Mouse (Mus musculus) kidney, embryonic 14.5 days (tissue): ENCODE results near the gene Gpc1. TPM values are rescaled to one million over a fixed set of nuclear protein-coding genes. Genes with fewer than 3 reads are reported as not detected.

Experiments
- ATAC-seq: fragments of 200-750 bp; cut with Nextera tagmentation; 2 replicates; pipeline ENCODE4 v1.8.0; 2017; ENCODE audit warnings: moderate number of reproducible peaks, mild to moderate bottlenecking, moderate TSS enrichment, moderate library complexity; ENCODE audit not compliant: low FRiP score, low TSS enrichment
- H3K27ac ChIP-seq: fragments of 300-500 bp; sonication (generic); 2 replicates; pipeline ENCODE4 v1.5.1; 2014; ENCODE audit warnings: low read depth, mild to moderate bottlenecking, low read length, moderate library complexity, mixed read lengths
- H3K27me3 ChIP-seq: fragments of 300-500 bp; sonication (generic); 2 replicates; pipeline ENCODE4 v1.6.1; 2014; ENCODE audit warnings: mild to moderate bottlenecking, low read length; ENCODE audit not compliant: control insufficient read depth, insufficient read depth
- H3K36me3 ChIP-seq: fragments of 300-500 bp; sonication (generic); 2 replicates; pipeline ENCODE4 v1.6.1; 2014; ENCODE audit warnings: low read length, mixed read lengths; ENCODE audit not compliant: control insufficient read depth, insufficient read depth
- H3K4me1 ChIP-seq: fragments of 300-500 bp; sonication (generic); 2 replicates; pipeline ENCODE4 v1.6.1; 2014; ENCODE audit warnings: low read length, mixed read lengths; ENCODE audit not compliant: control insufficient read depth, insufficient read depth
- H3K4me2 ChIP-seq: fragments of 300-500 bp; sonication (generic); replicated peaks from 2 replicates; pipeline ENCODE4 v1.6.1; 2014; ENCODE audit warnings: low read depth, mild to moderate bottlenecking, low read length
- H3K4me3 ChIP-seq: fragments of 300-500 bp; sonication (generic); 2 replicates; pipeline ENCODE4 v1.5.1; 2014; ENCODE audit warnings: mild to moderate bottlenecking, low read length
- H3K9ac ChIP-seq: fragments of 300-500 bp; sonication (generic); 2 replicates; pipeline ENCODE4 v1.6.1; 2014; ENCODE audit warnings: low read depth, mild to moderate bottlenecking, low read length, moderate library complexity
- H3K9me3 ChIP-seq: fragments of 300-500 bp; sonication (generic); 2 replicates; pipeline ENCODE4 v1.6.1; 2016; ENCODE audit warnings: low read length; ENCODE audit not compliant: control insufficient read depth
- WGBS: fragments of 180-500 bp; shearing (Covaris S2); extraction: QIAGEN DNeasy Blood & Tissue Kit; methylation state at CpG from one replicate; pipeline ENCODE4 v1.1.7; 2014; 5-methylcytosine and 5-hydroxymethylcytosine counted together
- polyA plus RNA-seq: library from polyadenylated mRNA; unstranded; fragments of >200 nt; fragmentation: Nextera tagmentation; extraction: Ambion mirVana; gene quantifications from 2 replicates; pipeline ENCODE4 v1.2.1, GENCODE M21; 2014

The Gpc1 gene
- polyA plus RNA-seq, 1 experiment from 2014 or later = 55.6 TPM

DNA sequence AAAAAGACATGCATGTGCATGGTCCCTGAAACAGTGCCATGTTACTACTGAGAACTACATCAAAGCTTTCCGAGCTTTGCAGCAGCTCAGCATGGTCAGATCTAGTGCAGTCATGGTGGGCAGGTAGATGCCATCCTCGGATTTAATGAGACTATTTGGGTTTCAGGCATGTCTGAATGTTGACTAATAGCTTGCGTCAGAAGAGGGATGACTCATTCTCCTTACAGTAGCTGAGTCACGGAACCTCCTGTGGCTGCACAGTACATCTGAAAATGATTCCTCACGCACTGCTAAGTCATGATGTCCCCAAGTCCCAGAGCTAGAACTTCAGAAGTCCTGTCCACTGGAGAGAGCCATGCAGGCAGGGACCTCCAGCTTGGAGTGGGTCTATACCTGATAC is 31.8 kb upstream of the Gpc1 start:
- no peak for ATAC-seq
- WGBS = 85% methylated on average over 5 of the region's 5 CpGs

DNA sequence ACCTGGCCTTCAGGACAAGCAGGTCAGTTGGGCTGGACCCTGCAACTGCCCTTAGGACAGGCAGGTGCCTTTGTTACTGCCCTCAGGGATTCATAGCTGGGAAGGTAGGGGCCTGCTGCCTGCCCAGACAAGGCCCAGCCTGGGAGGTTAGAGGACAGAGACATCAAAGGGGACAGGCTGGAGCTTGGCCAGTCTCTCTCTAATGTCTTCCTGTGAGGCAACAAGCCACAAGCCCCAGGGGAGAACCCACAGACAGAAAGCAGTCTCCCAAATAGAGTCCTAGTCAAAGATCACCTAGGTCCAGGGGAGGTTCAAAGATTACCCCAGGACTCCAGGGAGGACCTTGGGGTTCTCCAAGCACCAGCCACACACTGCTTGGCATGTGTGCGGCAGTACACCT is 29.1 kb upstream of the Gpc1 start:
- Histone ChIP-seq H3K36me3 (no peaks in the 10 kb centered on the region), H3K4me3 (no peak overlapping the region), H3K4me1 (no peaks in the 10 kb centered on the region), H3K9me3 (no peaks in the 10 kb centered on the region), H3K4me2 (no peak overlapping the region), H3K9ac (no peak overlapping the region), H3K27me3 (no peaks in the 10 kb centered on the region), H3K27ac (no peak overlapping the region)
- ATAC-seq = no peak
- WGBS = 85% methylated on average over 1 of the region's 1 CpGs

More for the DNA sequence above, 31.8 kb upstream of the Gpc1 start:
- Histone ChIP-seq H3K36me3 (no peaks in the 10 kb centered on the region), H3K9me3 (no peaks in the 10 kb centered on the region), H3K27me3 (no peaks in the 10 kb centered on the region), H3K9ac (no peak overlapping the region), H3K4me2 (no peak overlapping the region), H3K27ac (no peak overlapping the region), H3K4me1 (no peaks in the 10 kb centered on the region), H3K4me3 (no peak overlapping the region)

GRCm38 (mm10) chr1:92803376-92803775 is 28.1 kb upstream of the Gpc1 start:
- no peak overlapping the region for H3K27ac ChIP-seq
- 83% methylated on average over 4 of the region's 4 CpGs for WGBS
- no peaks in the 10 kb centered on the region for H3K36me3 ChIP-seq
- no peak overlapping the region for H3K4me2 ChIP-seq
- H3K9ac ChIP-seq = no peak overlapping the region
- no peaks in the 10 kb centered on the region for H3K27me3 ChIP-seq
- no peaks in the 10 kb centered on the region for H3K9me3 ChIP-seq
- no peaks in the 10 kb centered on the region for H3K4me1 ChIP-seq
- H3K4me3 ChIP-seq = no peak overlapping the region
- no peak for ATAC-seq

DNA sequence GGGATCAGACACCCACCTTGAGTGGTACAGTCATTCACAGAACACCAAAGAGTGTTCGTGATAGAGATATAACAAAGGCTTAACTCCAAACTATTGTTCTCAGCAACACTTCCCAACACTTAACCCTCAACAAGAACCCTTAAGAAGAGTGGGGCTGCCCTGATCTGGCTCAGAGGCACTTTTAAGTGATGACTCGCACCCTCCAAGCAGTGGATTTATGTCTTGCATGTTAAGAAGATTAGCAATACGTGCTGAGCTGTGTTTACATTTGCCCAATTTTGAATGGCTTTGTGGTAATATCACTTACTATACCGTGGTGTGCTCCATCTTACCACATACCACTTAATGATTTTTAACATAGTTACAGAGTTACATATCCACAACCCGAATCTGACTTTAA is 26.3 kb upstream of the Gpc1 start:
- no peaks in the 10 kb centered on the region for H3K27me3 ChIP-seq
- H3K36me3 ChIP-seq = no peaks in the 10 kb centered on the region
- no peak for ATAC-seq
- peaks cover 4% of the 10 kb centered on the region; the same call in 1 of the 2 replicates for H3K9me3 ChIP-seq
- H3K4me1 ChIP-seq = no peaks in the 10 kb centered on the region
- no peak overlapping the region for H3K9ac ChIP-seq
- no peak overlapping the region for H3K27ac ChIP-seq
- no peak overlapping the region for H3K4me2 ChIP-seq
- 80% methylated on average over 5 of the region's 5 CpGs for WGBS
- H3K4me3 ChIP-seq = no peak overlapping the region

GRCm38 (mm10) chr1:92805836-92806235 is 25.6 kb upstream of the Gpc1 start:
- H3K9me3 ChIP-seq = peaks cover 4% of the 10 kb centered on the region; the same call in 1 of the 2 replicates
- no peak overlapping the region for H3K9ac ChIP-seq
- no peaks in the 10 kb centered on the region for H3K27me3 ChIP-seq
- no peak for ATAC-seq
- no peak overlapping the region for H3K27ac ChIP-seq
- no peak overlapping the region for H3K4me3 ChIP-seq
- H3K36me3 ChIP-seq = no peaks in the 10 kb centered on the region
- H3K4me2 ChIP-seq = no peak overlapping the region
- 67% methylated on average over 2 of the region's 2 CpGs for WGBS
- H3K4me1 ChIP-seq = no peaks in the 10 kb centered on the region

DNA sequence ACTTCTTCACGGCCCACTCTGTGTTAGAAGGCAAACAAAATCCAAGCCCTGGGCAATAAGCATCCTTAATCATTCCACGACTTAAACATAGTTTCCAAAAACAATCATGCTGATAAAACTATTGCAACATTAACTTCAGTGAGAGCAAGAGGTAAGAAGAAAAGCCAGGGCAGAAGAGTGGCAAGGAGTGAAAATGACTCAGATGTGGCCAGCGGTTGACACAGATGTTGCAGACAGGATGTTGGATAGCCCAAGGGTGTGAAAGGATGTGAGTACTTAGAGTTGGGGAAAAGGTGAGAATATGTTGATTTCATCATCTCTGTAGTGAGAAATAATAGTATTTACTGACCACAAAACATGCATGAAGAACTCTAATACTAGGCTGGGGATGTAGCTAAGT is 24.7 kb upstream of the Gpc1 start:
- no peak overlapping the region for H3K4me3 ChIP-seq
- no peaks in the 10 kb centered on the region for H3K36me3 ChIP-seq
- ATAC-seq = no peak
- H3K27me3 ChIP-seq = no peaks in the 10 kb centered on the region
- no peak overlapping the region for H3K27ac ChIP-seq
- H3K4me2 ChIP-seq = no peak overlapping the region
- peaks cover 4% of the 10 kb centered on the region; the same call in 1 of the 2 replicates for H3K9me3 ChIP-seq
- H3K4me1 ChIP-seq = no peaks in the 10 kb centered on the region
- 81% methylated on average over 3 of the region's 3 CpGs for WGBS
- H3K9ac ChIP-seq = no peak overlapping the region

GRCm38 (mm10) chr1:92809621-92810020 is 21.8 kb upstream of the Gpc1 start:
- H3K27ac ChIP-seq = no peak overlapping the region
- H3K27me3 ChIP-seq = no peaks in the 10 kb centered on the region
- no peak overlapping the region for H3K4me3 ChIP-seq
- WGBS = 83% methylated on average over 4 of the region's 4 CpGs
- H3K4me2 ChIP-seq = no peak overlapping the region
- no peaks in the 10 kb centered on the region for H3K4me1 ChIP-seq
- no peak for ATAC-seq
- H3K9ac ChIP-seq = no peak overlapping the region
- peaks cover 4% of the 10 kb centered on the region; the same call in 1 of the 2 replicates for H3K9me3 ChIP-seq
- H3K36me3 ChIP-seq = no peaks in the 10 kb centered on the region

DNA sequence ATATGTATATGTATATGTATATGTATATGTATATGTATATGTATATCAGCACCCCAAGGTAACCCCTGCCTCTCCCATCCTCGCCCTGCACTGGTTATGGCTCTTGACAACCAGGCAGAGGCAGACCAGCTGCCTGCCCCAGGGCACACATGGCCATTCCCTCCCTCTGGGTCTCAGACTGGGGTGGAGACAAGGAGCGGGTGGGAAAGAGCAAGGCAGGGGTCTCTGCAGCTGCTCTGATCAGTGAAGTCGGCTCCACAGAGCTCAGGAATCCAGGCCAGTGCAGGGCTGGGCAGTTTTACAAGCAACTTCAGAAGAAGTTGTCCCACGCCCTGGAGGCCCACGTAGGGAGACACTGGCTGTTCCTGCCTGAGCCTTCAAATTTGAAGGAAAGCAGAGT is 17.1 kb upstream of the Gpc1 start:
- no peak overlapping the region for H3K4me3 ChIP-seq
- ATAC-seq = peak; percentile 49; the same call in 1 of the 2 replicates
- no peaks in the 10 kb centered on the region for H3K4me1 ChIP-seq
- no peaks in the 10 kb centered on the region for H3K27me3 ChIP-seq
- H3K27ac ChIP-seq = no peak overlapping the region
- 41% methylated on average over 5 of the region's 5 CpGs for WGBS
- H3K9ac ChIP-seq = no peak overlapping the region
- H3K36me3 ChIP-seq = no peaks in the 10 kb centered on the region
- H3K9me3 ChIP-seq = peaks cover 4% of the 10 kb centered on the region; the same call in 1 of the 2 replicates
- no peak overlapping the region for H3K4me2 ChIP-seq

- Histone ChIP-seq H3K9ac (no peak overlapping the region), H3K4me2 (no peak overlapping the region), H3K4me3 (no peak overlapping the region), H3K27me3 (no peaks in the 10 kb centered on the region), H3K36me3 (no peaks in the 10 kb centered on the region), H3K27ac (no peak overlapping the region), H3K4me1 (no peaks in the 10 kb centered on the region), H3K9me3 (no peaks in the 10 kb centered on the region; the same call in 1 of the 2 replicates)
- ATAC-seq = no peak
- WGBS = 48% methylated on average over 9 of the region's 9 CpGs
These were observed 16.3 kb upstream of the Gpc1 start for GRCm38 (mm10) chr1:92815100-92815499.
